Mouse (Mus musculus) kidney, postnatal 25 days (tissue): Measurements from ENCODE around the gene Ddo.

Experiments used
- DNase-seq, 2 experiments: peaks; one replicate each; pipeline ENCODE4 v3.0.0; 2021; ENCODE audit warnings: mixed read lengths in 2 of 2

Ddo gene

DNA sequence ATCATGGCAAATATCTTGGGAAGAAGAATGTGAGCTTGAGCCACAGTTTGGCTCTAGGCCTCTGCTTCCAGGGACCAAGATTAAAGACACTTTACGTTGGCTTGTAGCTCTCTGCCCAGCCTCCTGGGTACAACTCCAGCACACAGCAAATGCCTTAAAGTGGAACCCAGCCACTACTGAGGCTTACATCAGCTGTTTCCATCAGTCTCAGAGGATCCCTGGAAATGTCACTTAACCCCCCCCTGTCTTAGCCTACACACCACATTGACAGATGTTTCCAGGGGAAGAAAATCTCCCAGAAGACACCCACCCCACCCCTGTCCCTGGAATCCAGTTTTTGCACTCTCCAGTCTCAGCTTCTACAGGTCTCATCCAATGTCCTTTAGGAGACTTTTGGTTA lies 37.1 kb downstream of the Ddo start:
- DNase-seq, result no peak

DNA sequence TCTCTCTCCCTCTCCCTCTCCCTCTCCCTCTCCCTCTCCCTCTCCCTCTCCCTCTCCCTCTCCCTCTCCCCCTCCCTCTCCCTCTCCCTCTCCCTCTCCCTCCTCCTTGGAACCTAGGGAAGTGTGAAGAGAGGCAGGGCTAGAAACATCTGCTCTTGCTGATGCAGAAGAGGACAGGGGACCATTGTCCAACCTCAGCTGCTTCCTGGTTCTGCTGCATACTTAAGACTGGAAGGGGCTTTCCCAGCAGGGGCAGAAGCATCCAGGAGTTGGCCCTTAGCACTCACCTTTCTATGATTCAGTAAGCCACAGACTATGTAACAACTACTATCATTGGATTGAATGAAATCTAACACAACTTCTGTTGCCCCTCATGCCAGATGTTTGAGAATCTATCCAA lies 38.8 kb downstream of the Ddo start:
- DNase-seq, result no peak

- no peak for DNase-seq
These were observed 42.9 kb downstream of the Ddo start for GRCm38 (mm10) chr10:40672587-40673296.

DNA sequence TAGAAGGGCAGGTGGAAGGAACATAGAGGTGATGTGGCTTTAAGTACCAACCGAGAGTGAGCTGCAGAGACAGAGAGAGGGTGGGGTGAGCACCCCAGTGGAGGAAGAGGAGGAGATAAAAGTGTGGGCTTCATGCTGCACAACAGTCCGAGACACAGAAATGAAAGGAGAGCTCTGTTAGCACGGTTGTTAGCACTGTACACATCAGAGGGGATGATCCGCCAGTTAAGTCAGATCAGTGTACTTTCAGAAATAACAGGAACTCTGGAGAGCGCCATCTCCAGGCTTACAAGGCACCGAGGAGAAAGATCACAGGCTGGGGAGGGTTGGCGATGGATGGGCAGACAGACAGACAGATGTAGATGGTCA lies 43.5 kb downstream of the Ddo start:
- DNase-seq, result no peak

GRCm38 (mm10) chr10:40674151-40674550 lies 44.3 kb downstream of the Ddo start:
- no peak for DNase-seq

DNA sequence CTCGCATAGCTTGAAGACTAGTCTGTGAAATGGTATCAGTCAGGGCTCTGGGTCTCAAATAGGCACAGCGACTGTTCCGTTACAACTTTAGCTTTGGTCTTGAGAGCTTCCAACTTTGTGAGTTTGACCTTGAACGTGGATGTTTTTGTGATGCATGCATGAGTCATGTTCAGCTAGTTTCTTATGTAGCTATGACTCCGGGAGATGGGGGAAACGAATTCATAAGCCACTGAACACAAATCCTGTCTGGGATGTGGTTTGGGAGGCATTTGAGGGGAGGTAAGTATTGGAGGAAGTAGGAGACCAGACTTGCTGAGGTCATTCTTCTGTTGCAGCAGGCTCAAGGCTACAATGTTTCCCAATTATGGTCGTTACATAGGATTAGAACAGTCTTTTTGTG lies 46.1 kb downstream of the Ddo start:
- DNase-seq, result no peak

GRCm38 (mm10) chr10:40678477-40678876 lies 48.7 kb downstream of the Ddo start:
- DNase-seq, result no peak

GRCm38 (mm10) chr10:40682470-40682869 lies 52.7 kb downstream of the Ddo start:
- no peak for DNase-seq

DNA sequence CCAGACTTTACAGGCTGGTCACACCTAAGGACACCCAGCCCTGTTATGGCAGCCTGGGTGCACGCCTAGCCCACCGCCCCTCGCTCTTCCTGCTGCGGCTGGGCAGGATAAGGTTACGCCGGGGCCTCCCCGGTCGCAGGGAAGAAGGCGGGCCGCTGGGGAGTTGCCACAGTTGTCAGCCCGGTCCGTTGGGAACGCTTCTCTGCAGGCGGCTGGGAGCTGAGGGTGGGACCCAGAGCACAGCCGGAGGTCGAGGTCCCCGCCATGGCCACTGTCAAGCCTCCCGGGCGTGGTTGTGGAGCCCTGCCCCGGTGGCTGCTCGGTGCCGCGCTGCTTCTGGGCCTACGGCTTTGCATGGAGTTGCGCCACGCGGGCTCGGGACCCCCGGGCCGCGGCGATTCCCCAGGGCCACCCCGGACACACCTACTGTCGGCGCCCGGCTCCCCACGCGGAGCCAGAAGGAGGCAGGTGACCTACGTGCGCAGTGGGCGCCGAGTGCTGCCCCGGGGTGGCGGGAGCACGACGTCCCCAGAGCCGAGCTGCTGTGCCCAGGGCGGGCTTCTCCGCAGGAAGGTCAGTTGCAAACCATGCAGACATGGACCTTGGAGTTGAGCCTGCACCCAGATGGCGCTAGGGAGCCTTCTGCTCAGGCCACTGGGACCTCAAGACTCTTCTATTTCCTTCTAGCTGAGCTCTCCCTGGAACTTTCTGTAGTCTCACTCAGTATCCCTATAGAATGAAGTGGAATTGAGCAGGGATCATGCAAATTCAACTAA lies 53.5 kb downstream of the Ddo start, which contains the start of gene Mettl24:
Gene Mettl24 (plus strand): TSS at position 191 of the 776 bp plus-strand sequence.
- DNase-seq, result peak; percentile 89 to 90

- peak in 1 of 2 experiments; percentile 43 for DNase-seq
These were observed 54.0 kb downstream of the Ddo start for GRCm38 (mm10) chr10:40683868-40684253.

DNA sequence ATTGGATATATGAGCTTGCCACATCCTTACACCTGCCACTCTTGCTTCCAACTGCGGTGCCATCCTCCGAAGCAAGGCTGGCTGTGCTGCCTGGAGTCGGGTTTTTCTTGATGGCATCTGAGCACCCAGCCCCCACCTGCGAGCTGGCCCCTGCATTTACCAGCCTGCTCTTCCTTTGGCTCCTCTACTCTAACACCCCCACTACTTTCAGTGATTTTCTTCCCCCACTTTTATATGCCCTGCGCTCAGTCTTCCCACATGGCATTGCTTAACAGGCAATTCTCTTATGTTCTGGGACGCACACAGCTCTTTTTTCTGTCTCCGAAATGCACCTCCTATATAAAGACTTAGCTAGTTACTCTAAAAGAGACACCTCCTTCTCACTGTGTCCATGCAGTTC lies 54.5 kb downstream of the Ddo start:
- no peak for DNase-seq

DNA sequence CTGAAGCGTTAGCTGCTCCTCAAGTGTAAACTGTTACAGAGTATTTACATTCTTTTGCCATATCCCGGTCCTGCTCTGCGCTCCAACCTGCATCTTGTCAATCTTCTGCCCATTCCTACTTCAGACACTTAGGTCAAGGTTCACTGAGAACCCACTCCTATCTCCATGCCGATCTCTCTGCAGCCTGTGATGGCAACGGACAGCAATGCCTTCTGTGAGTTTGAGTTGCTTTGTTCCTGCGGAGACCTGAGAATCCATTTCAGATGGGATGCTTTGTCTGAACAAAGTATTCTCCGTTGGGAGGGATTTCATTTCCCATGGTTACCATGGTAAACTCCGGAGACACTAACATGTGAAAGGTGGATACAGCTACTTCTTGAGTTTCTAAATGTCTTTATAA lies 55.8 kb downstream of the Ddo start:
- no peak for DNase-seq

GRCm38 (mm10) chr10:40686976-40687375 lies 57.2 kb downstream of the Ddo start:
- no peak for DNase-seq

- DNase-seq, result no peak
These were observed 57.6 kb downstream of the Ddo start for GRCm38 (mm10) chr10:40687407-40687806.

GRCm38 (mm10) chr10:40688266-40688665 lies 58.5 kb downstream of the Ddo start:
- DNase-seq, result no peak

- no peak for DNase-seq
These were observed 59.1 kb downstream of the Ddo start for GRCm38 (mm10) chr10:40688873-40689272.

DNA sequence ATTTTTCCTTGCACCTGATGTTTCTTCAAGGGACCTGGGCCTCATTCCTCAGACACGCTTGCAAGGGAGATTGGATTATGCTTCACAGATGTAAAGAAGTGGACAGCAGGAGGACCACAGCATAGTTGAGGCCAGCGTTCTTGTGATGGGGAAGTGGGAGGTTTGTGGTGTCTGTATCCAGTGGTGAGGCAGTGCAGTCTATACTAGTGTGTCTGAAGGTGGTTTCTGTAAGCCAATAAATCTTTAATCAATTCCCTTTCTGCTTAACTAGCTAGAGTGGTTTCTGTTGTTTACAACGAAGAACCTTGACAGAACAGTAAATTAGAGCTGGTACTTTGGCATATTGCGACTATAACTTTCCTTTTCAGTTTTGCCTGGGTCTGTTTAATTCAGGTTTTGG lies 68.8 kb downstream of the Ddo start:
- DNase-seq, result no peak

DNA sequence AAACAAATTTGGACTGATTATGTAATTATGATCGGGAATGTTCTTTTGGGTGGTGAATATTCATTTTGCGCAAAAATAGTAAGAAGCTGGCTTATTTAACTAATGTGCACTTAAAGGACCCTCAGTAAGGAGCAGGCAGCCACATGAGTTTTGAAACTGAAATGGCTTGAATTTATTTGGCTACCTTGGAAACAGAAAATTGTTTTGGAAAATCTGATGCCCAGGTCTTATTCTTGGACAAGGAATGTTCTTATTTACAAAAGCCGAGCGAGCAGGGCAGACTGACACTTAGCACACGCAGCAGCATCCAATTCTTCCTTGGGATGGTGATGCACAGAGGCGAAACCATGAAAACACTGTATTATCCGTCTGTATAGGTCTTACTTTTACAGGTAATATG lies 81.3 kb downstream of the Ddo start:
- no peak for DNase-seq

DNA sequence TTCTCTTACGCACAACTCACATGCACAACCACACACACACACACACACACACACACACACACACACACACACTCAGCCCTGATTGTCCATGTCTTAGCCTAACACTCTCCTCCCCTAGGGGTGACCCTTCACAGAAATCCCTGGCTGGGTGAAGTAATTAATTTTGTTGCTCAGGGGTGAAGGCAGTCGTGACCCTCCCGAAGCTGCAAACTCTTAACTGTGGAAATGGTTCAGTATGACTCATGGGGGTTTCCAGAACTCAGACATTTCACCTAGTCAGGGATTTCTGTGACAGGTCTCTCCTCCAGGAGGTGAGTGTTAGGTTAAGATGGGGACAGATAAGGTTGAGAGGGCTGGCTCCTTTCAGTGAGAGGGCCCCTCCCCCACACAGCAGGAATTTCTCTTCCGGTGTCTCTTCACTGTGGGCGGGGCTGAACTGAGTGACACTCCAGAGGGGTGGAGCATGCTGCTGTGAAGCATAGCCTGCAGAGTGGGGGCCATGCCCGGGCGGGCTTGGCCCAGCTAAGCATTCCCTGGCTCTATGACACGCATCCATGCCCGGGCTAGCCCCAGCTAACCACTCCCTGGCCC lies 83.3 kb downstream of the Ddo start:
- peak; percentile 36 to 50 for DNase-seq

- DNase-seq, result no peak
These were observed 84.0 kb downstream of the Ddo start for GRCm38 (mm10) chr10:40713829-40714228.

DNA sequence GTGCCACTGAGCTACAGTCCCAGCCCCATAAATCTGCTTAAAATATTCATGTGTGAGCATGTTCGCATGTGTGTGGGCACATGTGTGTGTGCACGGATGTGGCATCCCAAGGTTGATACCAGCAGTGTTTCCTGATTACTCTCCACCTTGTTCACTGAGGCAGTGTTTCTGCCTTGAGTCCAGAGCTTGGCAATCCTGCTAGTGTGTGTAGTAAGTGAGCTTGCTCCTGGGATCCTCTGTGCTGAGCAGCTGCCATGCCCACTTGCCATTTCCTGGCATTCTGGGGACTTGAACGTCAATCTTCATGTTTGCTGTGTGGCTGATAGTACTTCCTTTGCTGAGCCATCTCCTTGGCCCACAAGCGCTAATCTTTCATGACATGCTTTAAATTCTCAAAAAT lies 85.3 kb downstream of the Ddo start:
- DNase-seq, result no peak

GRCm38 (mm10) chr10:40716296-40716695 lies 86.5 kb downstream of the Ddo start:
- no peak for DNase-seq

- DNase-seq, result no peak
These were observed 86.9 kb downstream of the Ddo start for GRCm38 (mm10) chr10:40716713-40717112.

- no peak for DNase-seq
These were observed 88.6 kb downstream of the Ddo start for GRCm38 (mm10) chr10:40718362-40718761.
